ENCODE assay signal across 13 mouse cellular contexts in genomic region chr7:75390162-75390561, GRCm38 (mm10).
DNase-seq lines count a peak whose midpoint lies in the region; ATAC-seq and TF ChIP-seq lines count a peak whose summit lies in the region.
"Had no signal": no experiment of that assay in that cellular context is flagged by ENCODE, and none has a peak within 500 bp of the region (broad histone marks: within the 10 kb centered on the region; RNA-seq: fewer than 3 reads in every experiment).

No protein-coding gene starts in this region.

- no peak for TF ChIP-seq CTCF in lung, embryonic 14.5 days (IDR thresholded peaks at IDR 0.05; ENCODE audit: low read depth)

- H3K9me3 ChIP-seq in lung, embryonic 14.5 days (ENCODE audit: low read depth, low read length): no peaks in the 10 kb centered on the region
- H3K9me3 ChIP-seq: embryonic facial prominence, embryonic 15.5 days; limb, embryonic 13.5 days; midbrain, embryonic 12.5 days had no signal

- no peaks in the 10 kb centered on the region for H3K36me3 ChIP-seq in lung, embryonic 14.5 days (ENCODE audit: insufficient read depth)
- H3K36me3 ChIP-seq: embryonic facial prominence, embryonic 15.5 days; limb, embryonic 13.5 days; midbrain, embryonic 12.5 days had no signal

- H3K27me3 ChIP-seq in lung, embryonic 14.5 days (ENCODE audit: insufficient read depth, low read length): no peaks in the 10 kb centered on the region
- H3K27me3 ChIP-seq: embryonic facial prominence, embryonic 15.5 days; limb, embryonic 13.5 days; midbrain, embryonic 12.5 days had no signal

- peak; percentile 16 to 19 for DNase-seq in spleen, postnatal 36 days (ENCODE audit: low spot score in 2 of 2)
- no peak for DNase-seq in spleen, postnatal 14 days (ENCODE audit: low spot score in 2 of 2)
- peak; percentile 38 for DNase-seq in lung, embryonic 14.5 days
- DNase-seq in adrenal gland, adult 18-20 months (ENCODE audit: low spot score in 2 of 2): no peak
- DNase-seq in thymus, postnatal 4 days: no peak
- no peak for DNase-seq in MN1 (ENCODE audit: low spot score)
- DNase-seq: gastrocnemius, postnatal 25 days; kidney, postnatal 14 days had no signal

- H3K27ac ChIP-seq in lung, embryonic 14.5 days (ENCODE audit: low read depth): no peak overlapping the region
- H3K27ac ChIP-seq: embryonic facial prominence, embryonic 15.5 days; limb, embryonic 13.5 days; midbrain, embryonic 12.5 days had no signal

- peak; percentile 84 for ATAC-seq in granulocyte monocyte progenitor cell, adult 5-6 weeks (replicated peaks; ENCODE audit: poor library complexity, severe bottlenecking)
- ATAC-seq in lung, embryonic 14.5 days (ENCODE audit: insufficient read depth): no peak
- ATAC-seq: hindbrain, embryonic 16.5 days had no signal

- H3K4me3 ChIP-seq in lung, embryonic 14.5 days (ENCODE audit: low read depth, low read length): no peak overlapping the region
- H3K4me3 ChIP-seq: embryonic facial prominence, embryonic 15.5 days; limb, embryonic 13.5 days; midbrain, embryonic 12.5 days had no signal

- H3K4me2 ChIP-seq in lung, embryonic 14.5 days: no peak overlapping the region
- H3K4me2 ChIP-seq: embryonic facial prominence, embryonic 15.5 days; limb, embryonic 13.5 days; midbrain, embryonic 12.5 days had no signal

- no peak overlapping the region for H3K9ac ChIP-seq in lung, embryonic 14.5 days
- H3K9ac ChIP-seq: embryonic facial prominence, embryonic 15.5 days; limb, embryonic 13.5 days; midbrain, embryonic 12.5 days had no signal

- no peaks in the 10 kb centered on the region for H3K4me1 ChIP-seq in lung, embryonic 14.5 days (ENCODE audit: insufficient read depth)
- H3K4me1 ChIP-seq: limb, embryonic 13.5 days; midbrain, embryonic 12.5 days had no signal

- 88% methylated on average over 3 of the region's 3 CpGs for WGBS in lung, embryonic 14.5 days

Comparison
In these comparisons a context has a peak if more than half of its experiments do, and no peak if none do; other contexts are left out.
1. DNase-seq: peak in spleen, postnatal 36 days (2 of 2) and lung, embryonic 14.5 days (single experiment); none in spleen, postnatal 14 days (0 of 2), adrenal gland, adult 18-20 months (0 of 2), thymus, postnatal 4 days (single experiment) and MN1 (single experiment).